Mouse (Mus musculus) spleen, adult 2 months (tissue): ENCODE results near the gene Snapin. TPM values are rescaled to one million over a fixed set of nuclear protein-coding genes. Genes with fewer than 3 reads are reported as not detected.

Experiments
- DNase-seq, 2 experiments: peaks; one replicate each; pipeline versions ENCODE4 v3.0.0 to v3.0.0-alpha.2; 2012 to 2021; ENCODE audit warnings: low spot score in 2 of 2, low read depth in 1 of 2
- H3K27ac ChIP-seq: fragments of 200-500 bp; 2 replicates; pipeline ENCODE4 v1.5.1; 2012; ENCODE audit warnings: low read length, inconsistent platforms; ENCODE audit not compliant: insufficient read depth
- H3K27me3 ChIP-seq: fragments of 200-500 bp; 2 replicates; pipeline ENCODE4 v1.6.1; 2012; ENCODE audit warnings: mild to moderate bottlenecking, moderate library complexity, low read length, inconsistent platforms; ENCODE audit not compliant: control insufficient read depth, insufficient read depth
- H3K36me3 ChIP-seq: fragments of 200-500 bp; 2 replicates; pipeline ENCODE4 v1.6.1; 2012; ENCODE audit warnings: mild to moderate bottlenecking, low read length, inconsistent platforms; ENCODE audit not compliant: control insufficient read depth, insufficient read depth
- H3K4me1 ChIP-seq: fragments of 200-500 bp; 2 replicates; pipeline ENCODE4 v1.6.1; 2011; ENCODE audit warnings: inconsistent platforms; ENCODE audit not compliant: control insufficient read depth, insufficient read depth, insufficient read length
- H3K4me3 ChIP-seq: fragments of 200-500 bp; 2 replicates; pipeline ENCODE4 v1.5.1; 2011; ENCODE audit warnings: mild to moderate bottlenecking, inconsistent platforms; ENCODE audit not compliant: insufficient read depth, insufficient read length; ENCODE audit errors: extremely low read depth
- CTCF ChIP-seq: fragments of 200-500 bp; IDR thresholded peaks from 2 replicates; pipeline ENCODE4 v1.5.1; 2011; ENCODE audit warnings: mild to moderate bottlenecking, inconsistent platforms; ENCODE audit not compliant: insufficient read depth, insufficient read length, insufficient replicate concordance; ENCODE audit errors: extremely low read depth
- POLR2A ChIP-seq: fragments of 200-500 bp; IDR thresholded peaks from 2 replicates; pipeline ENCODE4 v1.6.1; 2011; ENCODE audit warnings: low read depth, low read length, inconsistent platforms
- WGBS: fragments of 180-500 bp; shearing (Covaris S2); methylation state at CpG from one replicate; pipeline ENCODE4 v1.1.7; 2018; 5-methylcytosine and 5-hydroxymethylcytosine counted together
- polyA plus RNA-seq: library from polyadenylated mRNA; depleted of rRNA; stranded (reverse); fragments of >200 nt; gene quantifications from 2 replicates; pipeline ENCODE4 v1.2.3, GENCODE M21; 2012

Snapin gene
- polyA plus RNA-seq, 1 experiment: 12.4 TPM

- Histone ChIP-seq H3K36me3 (peaks cover 4% of the 10 kb centered on the region; the same call in 1 of the 2 replicates), H3K27ac (no peak within 1 kb of the TSS), H3K4me1 (no peaks in the 10 kb centered on the region), H3K27me3 (no peaks in the 10 kb centered on the region), H3K4me3 (no peak within 1 kb of the TSS)
- 70% methylated on average over 5 of the region's 5 CpGs for WGBS
- no peak for TF ChIP-seq POLR2A
- no peak for DNase-seq
Measured at GRCm38 (mm10) chr3:90526580-90526979, 35.7 kb upstream of the Snapin start, which contains the start of gene S100a14. Gene S100a14 (plus strand): TSS chr3:90526856.

- no peak for TF ChIP-seq CTCF
- TF ChIP-seq POLR2A: no peak
- WGBS: 87% methylated on average over 2 of the region's 2 CpGs
- H3K27ac ChIP-seq: no peak overlapping the region
Measured at GRCm38 (mm10) chr3:90526076-90526475, 35.2 kb upstream of the Snapin start.

GRCm38 (mm10) chr3:90525421-90525820, 34.6 kb upstream of the Snapin start:
- Histone ChIP-seq H3K27ac (no peak overlapping the region), H3K4me3 (no peak overlapping the region), H3K36me3 (peaks cover 4% of the 10 kb centered on the region; the same call in 1 of the 2 replicates), H3K27me3 (no peaks in the 10 kb centered on the region), H3K4me1 (no peaks in the 10 kb centered on the region)
- TF ChIP-seq CTCF (peak; percentile 14; the same call in 1 of the 2 replicates), POLR2A (no peak)
- WGBS: 64% methylated on average over 4 of the region's 4 CpGs
- DNase-seq: peak in 1 of 2 experiments; percentile 18

More at GRCm38 (mm10) chr3:90526076-90526475, 35.2 kb upstream of the Snapin start:
- no peaks in the 10 kb centered on the region for H3K4me1 ChIP-seq
- no peaks in the 10 kb centered on the region for H3K27me3 ChIP-seq
- no peak overlapping the region for H3K4me3 ChIP-seq
- no peak for DNase-seq
- peaks cover 4% of the 10 kb centered on the region; the same call in 1 of the 2 replicates for H3K36me3 ChIP-seq

GRCm38 (mm10) chr3:90517711-90518110, 26.9 kb upstream of the Snapin start:
- peaks cover 10% of the 10 kb centered on the region; the same call in 1 of the 2 replicates for H3K4me1 ChIP-seq
- peaks cover 3% of the 10 kb centered on the region for H3K36me3 ChIP-seq
- TF ChIP-seq CTCF (no peak), POLR2A (no peak)
- H3K27ac ChIP-seq: no peak overlapping the region
- WGBS: 94% methylated on average over 4 of the region's 4 CpGs
- H3K4me3 ChIP-seq: no peak overlapping the region
- no peaks in the 10 kb centered on the region for H3K27me3 ChIP-seq
- no peak for DNase-seq

- 91% methylated on average over 4 of the region's 4 CpGs for WGBS
- Histone ChIP-seq H3K27ac (no peak overlapping the region), H3K4me3 (no peak overlapping the region), H3K36me3 (peaks cover 3% of the 10 kb centered on the region), H3K27me3 (no peaks in the 10 kb centered on the region), H3K4me1 (peaks cover 10% of the 10 kb centered on the region; the same call in 1 of the 2 replicates)
- no peak for DNase-seq
- TF ChIP-seq POLR2A: no peak
Measured at GRCm38 (mm10) chr3:90515789-90516188, 25.0 kb upstream of the Snapin start.

- 4% methylated on average over 1 of the region's 1 CpGs for WGBS
- Histone ChIP-seq H3K36me3 (peaks cover 3% of the 10 kb centered on the region), H3K27me3 (no peaks in the 10 kb centered on the region), H3K4me3 (peak overlapping the region; percentile 66), H3K4me1 (peaks cover 10% of the 10 kb centered on the region; the same call in 1 of the 2 replicates), H3K27ac (0 out of 2 replicates have a peak overlapping the region, but pooled peaks have one; percentile 9)
- no peak for TF ChIP-seq CTCF
- TF ChIP-seq POLR2A: no peak
- no peak for DNase-seq
Measured at GRCm38 (mm10) chr3:90515242-90515641, 24.4 kb upstream of the Snapin start.

GRCm38 (mm10) chr3:90514691-90515090, 23.9 kb upstream of the Snapin start:
- H3K4me1 ChIP-seq: peaks cover 10% of the 10 kb centered on the region; the same call in 1 of the 2 replicates
- DNase-seq: peak in 1 of 2 experiments; percentile 68
- peak overlapping the region; percentile 9; the same call in 1 of the 2 replicates for H3K27ac ChIP-seq
- 0% methylated on average over 10 of the region's 10 CpGs for WGBS
- H3K36me3 ChIP-seq: 0 out of 2 replicates have a peak, but pooled peaks cover 1% of the 10 kb centered on the region
- no peaks in the 10 kb centered on the region for H3K27me3 ChIP-seq
- no peak for TF ChIP-seq CTCF
- peak; percentile 10; the same call in 1 of the 2 replicates for TF ChIP-seq POLR2A
- H3K4me3 ChIP-seq: peak overlapping the region; percentile 66
